Mouse (Mus musculus): ENCODE data around the gene Trmt11.
"Not testable (repeated sequence)": the region's sequence is repeated elsewhere in the genome, so short reads cannot be mapped to it uniquely, and the experiment has no call there.

The Trmt11 gene

GRCm38 (mm10) chr10:30555686-30556578 lies 44.6 kb downstream of the Trmt11 start:
- no peak for DNase-seq (ENCODE audit: low read depth, low spot score)

- no peak for DNase-seq (ENCODE audit: low read depth, low spot score)
Measured at GRCm38 (mm10) chr10:30552377-30552776, 48.2 kb downstream of the Trmt11 start.

GRCm38 (mm10) chr10:30549974-30550373 lies 50.6 kb downstream of the Trmt11 start:
- no peak for DNase-seq (ENCODE audit: low read depth, low spot score)

- no peak for DNase-seq (ENCODE audit: low read depth, low spot score)
Measured at GRCm38 (mm10) chr10:30538538-30538815, 62.1 kb downstream of the Trmt11 start.

GRCm38 (mm10) chr10:30537734-30538537 lies 62.6 kb downstream of the Trmt11 start:
- no peak for DNase-seq (ENCODE audit: low read depth, low spot score)

GRCm38 (mm10) chr10:30535930-30536329 lies 64.6 kb downstream of the Trmt11 start:
- not testable (repeated sequence) for DNase-seq (ENCODE audit: low read depth, low spot score)

GRCm38 (mm10) chr10:30527122-30527521 lies 73.4 kb downstream of the Trmt11 start:
- DNase-seq (ENCODE audit: low read depth, low spot score) = no peak

- DNase-seq (ENCODE audit: low read depth, low spot score) = no peak
Measured at GRCm38 (mm10) chr10:30521727-30522126, 78.8 kb downstream of the Trmt11 start.

GRCm38 (mm10) chr10:30519143-30519542 lies 81.4 kb downstream of the Trmt11 start:
- no peak for DNase-seq (ENCODE audit: low read depth, low spot score)

- DNase-seq (ENCODE audit: low read depth, low spot score) = no peak
Measured at GRCm38 (mm10) chr10:30517224-30517623, 83.3 kb downstream of the Trmt11 start.

GRCm38 (mm10) chr10:30516771-30517170 lies 83.8 kb downstream of the Trmt11 start:
- DNase-seq (ENCODE audit: low read depth, low spot score) = no peak

- DNase-seq (ENCODE audit: low read depth, low spot score) = no peak
Measured at GRCm38 (mm10) chr10:30504736-30505135, 95.8 kb downstream of the Trmt11 start.

- DNase-seq (ENCODE audit: low read depth, low spot score) = no peak
Measured at GRCm38 (mm10) chr10:30503168-30503567, 97.4 kb downstream of the Trmt11 start.

GRCm38 (mm10) chr10:30502718-30503117 lies 97.8 kb downstream of the Trmt11 start:
- DNase-seq (ENCODE audit: low read depth, low spot score) = no peak

GRCm38 (mm10) chr10:30498223-30498622 lies 102.3 kb downstream of the Trmt11 start:
- DNase-seq (ENCODE audit: low read depth, low spot score) = not testable (repeated sequence)
